Mouse (Mus musculus): ENCODE measurements around the gene Polq. TPM values are rescaled to one million over a fixed set of nuclear protein-coding genes. Genes with fewer than 3 reads are reported as not detected.
"Not testable (repeated sequence)": the region's sequence is repeated elsewhere in the genome, so short reads cannot be mapped to it uniquely, and the experiment has no call there.

Gene Polq
- polyA plus RNA-seq, 1 experiment from 2014 or later, result 12.3 TPM

DNA sequence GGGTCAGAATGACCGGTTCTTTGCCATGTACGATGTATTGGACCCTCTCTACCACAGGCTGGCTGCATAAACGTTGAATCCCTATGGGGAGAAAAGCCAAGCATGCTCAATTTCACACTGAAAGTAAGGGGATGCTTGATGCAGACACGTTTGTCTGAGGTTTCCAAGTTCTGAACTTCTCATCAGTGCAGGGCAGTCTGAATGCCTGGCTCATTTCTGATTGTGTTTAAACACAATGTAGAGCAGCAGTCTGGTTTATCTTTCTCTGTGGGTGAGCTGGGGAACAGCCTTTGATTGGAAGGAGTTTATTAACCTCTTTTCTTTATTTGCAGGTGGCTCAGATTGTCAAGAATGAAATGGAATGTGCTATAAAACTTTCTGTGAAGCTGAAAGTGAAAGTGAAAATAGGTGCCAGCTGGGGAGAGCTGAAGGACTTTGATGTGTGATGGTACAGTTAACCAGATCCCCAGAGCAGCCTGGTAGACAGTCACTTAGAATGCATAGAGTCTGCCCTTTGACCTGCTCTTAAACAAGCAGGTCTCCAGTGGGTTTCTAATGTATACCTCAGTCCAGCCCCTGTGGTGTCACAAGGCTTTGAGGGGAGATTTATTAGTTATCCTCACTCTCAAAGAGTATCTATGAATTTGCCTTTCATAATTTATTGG is 82.7 kb downstream of the Polq start:
- Histone ChIP-seq H3K9ac (no peak overlapping the region), H3K4me2 (no peak overlapping the region), H3K9me3 (ENCODE audit: low read depth, low read length) (no peaks in the 10 kb centered on the region), H3K27ac (ENCODE audit: low read depth) (no peak overlapping the region), H3K36me3 (ENCODE audit: insufficient read depth) (peaks cover 26% of the 10 kb centered on the region), H3K4me1 (ENCODE audit: insufficient read depth) (no peaks in the 10 kb centered on the region), H3K27me3 (ENCODE audit: insufficient read depth, low read length) (no peaks in the 10 kb centered on the region), H3K4me3 (ENCODE audit: low read depth, low read length) (no peak overlapping the region)
- WGBS, result 88% methylated on average over 4 of the region's 4 CpGs
- DNase-seq, result no peak
- no peak for ATAC-seq (ENCODE audit: insufficient read depth)
- TF ChIP-seq CTCF (IDR thresholded peaks at IDR 0.05; ENCODE audit: low read depth), result no peak

DNA sequence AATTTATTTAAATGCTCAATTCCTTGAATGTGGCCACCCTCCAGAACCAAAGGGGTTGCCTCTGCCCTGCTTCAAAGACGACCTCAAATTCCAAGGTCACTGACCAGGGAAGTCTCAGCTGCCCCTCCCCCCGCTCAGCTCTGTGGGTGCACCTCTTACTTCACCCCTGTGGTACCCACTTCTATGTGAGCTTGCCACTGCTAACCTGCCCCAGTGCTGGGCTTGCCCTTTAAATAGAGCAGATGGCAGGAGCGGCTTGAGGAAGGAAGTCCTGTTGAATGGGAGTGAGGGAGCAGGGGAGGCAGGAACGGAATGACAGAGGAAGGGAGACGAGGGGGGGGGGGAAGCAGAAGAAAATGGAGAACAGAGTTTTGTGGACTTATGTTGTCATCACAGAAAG is 97.2 kb downstream of the Polq start:
- Histone ChIP-seq H3K4me1 (ENCODE audit: insufficient read depth) (no peaks in the 10 kb centered on the region), H3K4me3 (ENCODE audit: low read depth, low read length) (no peak overlapping the region), H3K9ac (no peak overlapping the region), H3K27me3 (ENCODE audit: insufficient read depth, low read length) (no peaks in the 10 kb centered on the region), H3K4me2 (no peak overlapping the region), H3K36me3 (ENCODE audit: insufficient read depth) (no peaks in the 10 kb centered on the region), H3K9me3 (ENCODE audit: low read depth, low read length) (no peaks in the 10 kb centered on the region), H3K27ac (ENCODE audit: low read depth) (no peak overlapping the region)
- 32% methylated on average over 5 of the region's 5 CpGs for WGBS
- DNase-seq (no peak), ATAC-seq (ENCODE audit: insufficient read depth) (no peak)
- TF ChIP-seq CTCF (IDR thresholded peaks at IDR 0.05; ENCODE audit: low read depth), result no peak

DNA sequence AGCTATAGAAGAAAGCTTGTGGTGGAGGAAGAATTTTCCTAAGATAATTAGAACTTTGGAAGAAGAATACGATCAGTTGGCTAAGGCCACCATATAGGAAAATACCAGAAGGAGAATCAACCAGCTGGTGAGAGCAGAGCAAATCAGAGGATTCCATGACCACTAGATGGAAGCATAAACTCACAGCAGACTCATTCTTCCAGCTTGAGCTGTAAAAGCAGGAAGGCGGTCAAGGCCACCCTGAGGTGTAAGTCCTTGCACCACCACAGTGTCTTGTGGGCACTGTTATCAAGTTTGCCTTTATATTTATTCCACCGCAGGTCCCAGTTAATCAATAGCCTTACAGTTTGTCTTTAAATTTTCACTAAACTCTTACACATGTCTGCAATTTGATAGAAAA is 97.7 kb downstream of the Polq start:
- Histone ChIP-seq H3K9ac (no peak overlapping the region), H3K27me3 (ENCODE audit: insufficient read depth, low read length) (no peaks in the 10 kb centered on the region), H3K4me3 (ENCODE audit: low read depth, low read length) (no peak overlapping the region), H3K4me2 (no peak overlapping the region), H3K4me1 (ENCODE audit: insufficient read depth) (no peaks in the 10 kb centered on the region), H3K9me3 (ENCODE audit: low read depth, low read length) (no peaks in the 10 kb centered on the region), H3K27ac (ENCODE audit: low read depth) (no peak overlapping the region), H3K36me3 (ENCODE audit: insufficient read depth) (no peaks in the 10 kb centered on the region)
- ATAC-seq (ENCODE audit: insufficient read depth), result peak; percentile 92; the same call in 1 of the 2 replicates
- peak; percentile 87 for DNase-seq
- TF ChIP-seq CTCF (IDR thresholded peaks at IDR 0.05; ENCODE audit: low read depth), result peak; percentile 83
- 25% methylated on average over 3 of the region's 3 CpGs for WGBS

DNA sequence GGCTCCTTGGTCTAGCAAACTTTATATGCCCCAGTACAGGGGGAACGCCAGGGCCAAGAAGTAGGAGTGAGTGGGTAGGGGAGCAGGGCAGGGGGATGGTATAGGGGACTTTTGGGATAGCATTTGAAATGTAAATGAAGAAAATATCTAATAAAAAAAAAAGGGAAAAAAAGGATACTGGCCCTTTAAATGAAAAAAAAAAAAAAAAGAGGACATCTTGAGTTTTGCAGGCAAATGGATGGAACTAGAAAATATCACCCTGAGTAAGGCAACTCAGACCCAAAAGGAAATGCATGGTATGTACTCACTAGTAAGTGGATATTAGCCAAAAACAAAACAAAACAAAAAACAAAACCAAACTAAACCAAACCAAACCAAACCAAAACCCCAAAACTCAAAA is 113.6 kb downstream of the Polq start:
- not testable (repeated sequence) for H3K36me3 ChIP-seq (ENCODE audit: insufficient read depth); H3K9me3 ChIP-seq (ENCODE audit: low read depth, low read length)
- WGBS, result 74% methylated on average over 1 of the region's 1 CpGs

More for the DNA sequence above, 113.6 kb downstream of the Polq start:
- not testable (repeated sequence) for H3K27me3 ChIP-seq (ENCODE audit: insufficient read depth, low read length); H3K4me2 ChIP-seq; DNase-seq; ATAC-seq (ENCODE audit: insufficient read depth); H3K27ac ChIP-seq (ENCODE audit: low read depth); H3K9ac ChIP-seq; H3K4me1 ChIP-seq (ENCODE audit: insufficient read depth); H3K4me3 ChIP-seq (ENCODE audit: low read depth, low read length)

Other genes with a start within 250 kb of the Polq start
- 28.1 and 33.2 TPM in 2 replicates for gene Slc15a2, start 226.8 kb upstream of the Polq start, polyA plus RNA-seq (2014; fragmentation: Nextera tagmentation; extraction: Ambion mirVana)
- 34.4 and 38.9 TPM in 2 replicates for gene Iqcb1, start 183.4 kb upstream of the Polq start, polyA plus RNA-seq (2014; fragmentation: Nextera tagmentation; extraction: Ambion mirVana)
- gene Eaf2, start 136.8 kb upstream of the Polq start, polyA plus RNA-seq (2014; fragmentation: Nextera tagmentation; extraction: Ambion mirVana), result 0.99 and 1.0 TPM in 2 replicates
- gene Golgb1, start 136.6 kb upstream of the Polq start, polyA plus RNA-seq (2014; fragmentation: Nextera tagmentation; extraction: Ambion mirVana), result 89.9 and 96.8 TPM in 2 replicates
- 2.1 and 2.2 TPM in 2 replicates for gene Hcls1, start 76.8 kb upstream of the Polq start, polyA plus RNA-seq (2014; fragmentation: Nextera tagmentation; extraction: Ambion mirVana)
- gene Fbxo40, start 21.3 kb upstream of the Polq start, polyA plus RNA-seq (2014; fragmentation: Nextera tagmentation; extraction: Ambion mirVana), result 0.20 TPM in 1 of 2 replicates, not detected in the other